Mouse (Mus musculus) midbrain, embryonic 15.5 days (tissue): ENCODE data around the gene Faf1. TPM values are rescaled to one million over a fixed set of nuclear protein-coding genes. Genes with fewer than 3 reads are reported as not detected.

Experiments used
- ATAC-seq: fragments of 200-750 bp; cut with Nextera tagmentation; replicated peaks from 2 replicates; pipeline ENCODE4 v1.8.0; 2017; ENCODE audit warnings: moderate TSS enrichment
- H3K27ac ChIP-seq: fragments of 300-500 bp; sonication (generic); 2 replicates; pipeline ENCODE4 v1.5.1; 2015; ENCODE audit warnings: mild to moderate bottlenecking, inconsistent platforms
- H3K27me3 ChIP-seq: fragments of 300-500 bp; sonication (generic); replicated peaks from 2 replicates; pipeline ENCODE4 v1.6.1; 2015; ENCODE audit warnings: inconsistent platforms
- H3K36me3 ChIP-seq: fragments of 300-500 bp; sonication (generic); replicated peaks from 2 replicates; pipeline ENCODE4 v1.6.1; 2015; ENCODE audit warnings: inconsistent platforms
- H3K4me1 ChIP-seq: fragments of 300-500 bp; sonication (generic); 2 replicates; pipeline ENCODE4 v1.6.1; 2015; ENCODE audit warnings: inconsistent platforms
- H3K4me2 ChIP-seq: fragments of 300-500 bp; sonication (generic); 2 replicates; pipeline ENCODE4 v1.6.1; 2015; ENCODE audit warnings: inconsistent platforms, mild to moderate bottlenecking, moderate library complexity
- H3K4me3 ChIP-seq: fragments of 300-500 bp; sonication (generic); 2 replicates; pipeline ENCODE4 v1.5.1; 2015; ENCODE audit warnings: mild to moderate bottlenecking, inconsistent platforms
- H3K9ac ChIP-seq: fragments of 300-500 bp; sonication (generic); 2 replicates; pipeline ENCODE4 v1.6.1; 2015; ENCODE audit warnings: mild to moderate bottlenecking, inconsistent platforms
- H3K9me3 ChIP-seq: fragments of 300-500 bp; sonication (generic); 2 replicates; pipeline ENCODE4 v1.6.1; 2016; ENCODE audit warnings: inconsistent platforms
- WGBS: fragments of 180-500 bp; shearing (Covaris S2); methylation state at CpG from one replicate; pipeline ENCODE4 v1.1.7; 2015; ENCODE audit warnings: mixed read lengths; 5-methylcytosine and 5-hydroxymethylcytosine counted together
- polyA plus RNA-seq: library from polyadenylated mRNA; unstranded; fragments of >200 nt; fragmentation: Nextera tagmentation; extraction: Ambion mirVana; gene quantifications from 2 replicates; pipeline ENCODE4 v1.2.1, GENCODE M21; 2015

The Faf1 gene
- polyA plus RNA-seq, 1 experiment from 2014 or later, result 31.5 TPM

DNA sequence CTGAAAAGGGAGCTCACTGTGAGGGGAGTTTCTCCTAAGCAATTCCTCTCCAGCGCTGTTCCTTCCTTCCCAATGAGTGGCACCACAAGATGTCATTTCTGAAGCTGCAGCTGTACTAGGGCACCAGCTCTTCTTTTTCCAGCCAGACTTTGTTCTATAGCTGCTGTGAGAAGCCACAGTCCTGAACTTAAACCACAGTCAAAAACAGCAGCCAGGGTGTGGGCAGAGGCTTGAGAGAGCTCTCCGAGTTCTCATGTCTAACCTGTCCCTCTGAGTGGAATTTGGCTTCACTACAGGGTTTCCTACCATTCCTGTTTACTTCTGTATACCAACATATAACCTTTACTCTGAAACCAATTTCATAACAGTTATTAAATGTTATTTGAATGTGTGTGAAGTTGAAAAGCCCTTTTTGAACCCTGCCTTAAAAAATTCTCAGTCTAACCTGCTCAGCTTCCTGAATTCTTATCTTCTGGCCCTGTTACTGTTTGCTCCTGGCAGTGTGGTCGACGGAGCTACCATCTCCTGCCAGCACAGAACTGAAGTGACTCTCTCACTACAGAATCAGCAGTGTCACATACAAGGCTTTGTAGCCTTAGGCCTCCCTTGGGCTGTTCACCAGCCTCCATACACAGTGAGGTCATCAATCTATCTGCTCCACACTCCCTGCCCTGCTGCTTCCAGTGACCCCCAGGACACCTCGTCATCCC lies 287.3 kb downstream of the Faf1 start:
- 88% methylated on average over 5 of the region's 5 CpGs for WGBS
- ATAC-seq, result no peak
- Histone ChIP-seq H3K4me1 (no peaks in the 10 kb centered on the region), H3K36me3 (no peaks in the 10 kb centered on the region), H3K27ac (no peak overlapping the region), H3K4me3 (no peak overlapping the region), H3K27me3 (no peaks in the 10 kb centered on the region), H3K4me2 (no peak overlapping the region), H3K9ac (no peak overlapping the region), H3K9me3 (no peaks in the 10 kb centered on the region)

DNA sequence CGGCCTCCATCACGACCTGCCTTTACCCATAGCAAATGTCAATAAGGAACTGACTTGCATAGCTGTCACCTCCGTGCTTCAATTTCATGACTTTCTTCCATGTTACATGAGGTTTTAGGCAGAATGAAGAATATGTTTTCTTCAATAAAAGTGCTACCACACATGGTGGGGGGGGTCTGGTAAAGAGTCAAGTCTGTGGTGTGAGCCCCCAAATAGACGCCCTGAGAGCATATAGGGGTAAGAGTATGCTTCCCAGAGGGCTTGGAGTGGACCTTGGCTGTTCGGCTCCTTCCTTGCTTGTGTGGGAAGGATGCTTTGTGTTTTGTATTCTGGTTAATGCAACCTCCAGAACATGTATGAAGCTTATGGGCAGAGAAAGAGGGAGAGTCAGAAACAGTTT lies 293.2 kb downstream of the Faf1 start:
- ATAC-seq, result no peak
- peaks cover 2% of the 10 kb centered on the region; the same call in 1 of the 2 replicates for H3K4me1 ChIP-seq
- H3K27me3 ChIP-seq, result peaks cover 40% of the 10 kb centered on the region
- WGBS, result 85% methylated on average over 5 of the region's 5 CpGs
- no peaks in the 10 kb centered on the region for H3K36me3 ChIP-seq
- H3K27ac ChIP-seq, result no peak overlapping the region
- no peak overlapping the region for H3K9ac ChIP-seq
- H3K4me2 ChIP-seq, result no peak overlapping the region
- no peaks in the 10 kb centered on the region for H3K9me3 ChIP-seq
- H3K4me3 ChIP-seq, result no peak overlapping the region

DNA sequence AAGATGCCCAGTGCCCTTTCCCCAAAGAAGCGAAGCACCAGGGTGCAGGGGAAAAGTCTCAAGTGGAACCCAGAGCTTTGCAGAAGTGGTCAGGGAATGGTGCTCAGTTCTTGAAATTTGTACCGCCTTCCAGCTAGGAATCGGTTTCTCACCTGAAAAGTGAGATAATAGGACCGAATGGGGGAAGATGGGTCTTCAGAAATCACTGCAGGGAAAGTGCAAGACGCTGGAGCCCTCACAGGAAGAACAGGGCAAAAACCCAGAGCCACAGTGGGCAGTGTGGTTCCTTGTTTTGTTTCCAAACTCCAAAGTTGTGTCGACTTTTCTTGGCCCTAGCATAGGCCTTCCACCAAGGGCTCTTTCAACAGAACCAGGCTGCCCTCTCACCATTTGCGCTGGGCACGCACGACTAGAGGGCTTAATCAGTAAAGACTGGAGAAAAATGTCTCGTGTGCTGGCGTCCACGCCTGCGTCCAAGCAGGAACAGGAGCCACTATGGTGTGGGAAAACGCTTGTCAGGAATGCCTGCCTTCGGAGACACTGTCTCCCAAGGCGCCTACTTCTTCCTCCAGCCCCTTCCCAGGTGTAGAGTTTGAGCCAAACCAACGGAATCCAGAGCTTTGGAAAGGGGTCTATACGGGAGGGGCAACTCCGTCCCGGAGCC lies 297.7 kb downstream of the Faf1 start:
- H3K4me2 ChIP-seq, result no peak overlapping the region; the same call in 1 of the 2 replicates

DNA sequence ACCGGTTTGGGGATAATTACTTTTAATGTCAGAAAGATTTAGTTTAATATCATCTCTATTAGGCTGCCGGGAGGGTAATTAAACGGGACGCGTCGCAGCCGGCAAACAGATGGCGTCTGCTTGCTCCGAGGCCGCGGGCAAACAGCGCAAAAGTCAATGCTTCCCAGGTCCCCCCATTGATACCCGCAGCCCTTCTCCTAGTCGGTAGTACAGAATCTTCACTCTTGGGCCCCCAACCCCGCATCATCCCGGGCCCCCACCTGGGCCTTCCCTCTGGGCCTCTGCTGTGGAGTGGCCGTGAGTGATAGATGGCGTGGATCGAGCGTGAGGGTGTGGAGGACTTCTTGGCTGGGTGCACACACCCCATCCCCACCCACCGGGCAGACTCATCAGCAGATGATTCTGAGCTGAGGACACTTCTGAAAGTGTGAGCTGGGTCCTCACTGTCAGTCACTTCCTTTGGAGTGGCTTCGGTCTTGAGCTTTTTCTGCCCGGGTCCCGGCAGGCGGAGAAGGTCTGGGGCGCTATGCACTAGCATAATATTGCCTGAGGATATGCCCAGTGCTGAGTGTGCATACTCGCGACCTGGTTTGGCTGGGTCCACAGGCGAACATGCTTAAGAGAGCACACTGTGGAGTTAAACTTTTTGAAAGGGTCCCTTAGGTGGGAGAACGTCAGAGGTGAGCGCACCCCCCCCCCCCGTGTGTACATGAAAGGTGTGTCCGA lies 298.4 kb downstream of the Faf1 start:
- H3K4me2 ChIP-seq, result peak overlapping the region; percentile 18
- H3K27me3 ChIP-seq, result peaks cover 90% of the 10 kb centered on the region
- no peak overlapping the region for H3K27ac ChIP-seq
- H3K4me1 ChIP-seq, result peaks cover 23% of the 10 kb centered on the region
- no peak overlapping the region for H3K9ac ChIP-seq
- WGBS, result 2% methylated on average over 33 of the region's 33 CpGs
- no peak overlapping the region for H3K4me3 ChIP-seq
- ATAC-seq, result 0 out of 2 replicates have a peak, but pooled peaks have one; percentile 13
- no peaks in the 10 kb centered on the region for H3K36me3 ChIP-seq
- no peaks in the 10 kb centered on the region for H3K9me3 ChIP-seq

More for the DNA sequence above, 297.7 kb downstream of the Faf1 start:
- no peak for ATAC-seq
- Histone ChIP-seq H3K4me3 (no peak overlapping the region), H3K27ac (no peak overlapping the region), H3K9me3 (no peaks in the 10 kb centered on the region), H3K36me3 (no peaks in the 10 kb centered on the region), H3K4me1 (peaks cover 20% of the 10 kb centered on the region), H3K9ac (no peak overlapping the region), H3K27me3 (peaks cover 85% of the 10 kb centered on the region)
- 4% methylated on average over 20 of the region's 20 CpGs for WGBS

DNA sequence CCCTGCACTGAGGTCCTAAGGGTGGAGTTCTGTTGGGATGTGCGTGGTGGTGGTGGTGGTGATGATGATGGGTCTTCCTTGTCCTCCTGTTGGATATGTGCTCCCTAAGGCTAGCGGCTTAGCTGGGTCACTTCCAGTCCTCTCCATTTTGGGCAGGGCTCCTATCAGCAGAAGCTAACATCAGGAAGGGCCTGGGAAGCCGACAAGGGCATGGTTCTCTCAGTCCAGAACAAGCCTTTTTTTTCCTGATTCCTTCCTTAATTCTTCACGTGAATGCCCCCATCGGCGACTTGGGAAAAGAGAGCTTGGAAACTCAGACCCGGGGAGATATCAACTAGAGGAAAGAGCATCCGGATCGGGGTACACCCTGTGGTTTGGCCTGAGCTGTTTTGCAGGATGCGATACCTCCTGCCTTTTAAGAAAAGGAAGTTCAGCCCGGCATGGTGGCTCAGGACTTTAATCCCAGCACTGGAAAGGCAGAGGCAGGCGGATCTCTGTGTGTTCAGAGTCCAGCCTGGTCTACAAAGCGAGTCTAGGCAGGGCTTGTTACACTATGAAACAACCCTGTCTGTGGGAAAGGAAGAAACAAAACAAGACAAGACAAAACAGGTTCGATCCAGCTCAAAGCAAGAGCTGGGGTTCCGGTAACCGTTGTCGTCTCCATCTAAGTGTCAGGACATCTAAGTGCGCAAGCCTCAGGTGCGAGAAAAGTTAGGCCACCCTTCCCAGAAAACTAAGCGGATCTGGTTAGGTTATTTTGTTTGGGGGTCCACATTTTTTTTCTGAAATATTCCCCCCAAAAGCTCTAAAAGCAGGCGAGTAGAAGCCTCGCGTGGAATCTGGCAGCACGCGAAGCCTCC lies 299.2 kb downstream of the Faf1 start:
- H3K4me3 ChIP-seq, result no peak overlapping the region
- H3K4me2 ChIP-seq, result no peak overlapping the region
- H3K27me3 ChIP-seq, result peaks cover 95% of the 10 kb centered on the region
- 7% methylated on average over 25 of the region's 25 CpGs for WGBS
- peaks cover 27% of the 10 kb centered on the region for H3K4me1 ChIP-seq
- no peaks in the 10 kb centered on the region for H3K9me3 ChIP-seq
- H3K9ac ChIP-seq, result no peak overlapping the region
- H3K27ac ChIP-seq, result no peak overlapping the region
- no peaks in the 10 kb centered on the region for H3K36me3 ChIP-seq
- no peak for ATAC-seq

DNA sequence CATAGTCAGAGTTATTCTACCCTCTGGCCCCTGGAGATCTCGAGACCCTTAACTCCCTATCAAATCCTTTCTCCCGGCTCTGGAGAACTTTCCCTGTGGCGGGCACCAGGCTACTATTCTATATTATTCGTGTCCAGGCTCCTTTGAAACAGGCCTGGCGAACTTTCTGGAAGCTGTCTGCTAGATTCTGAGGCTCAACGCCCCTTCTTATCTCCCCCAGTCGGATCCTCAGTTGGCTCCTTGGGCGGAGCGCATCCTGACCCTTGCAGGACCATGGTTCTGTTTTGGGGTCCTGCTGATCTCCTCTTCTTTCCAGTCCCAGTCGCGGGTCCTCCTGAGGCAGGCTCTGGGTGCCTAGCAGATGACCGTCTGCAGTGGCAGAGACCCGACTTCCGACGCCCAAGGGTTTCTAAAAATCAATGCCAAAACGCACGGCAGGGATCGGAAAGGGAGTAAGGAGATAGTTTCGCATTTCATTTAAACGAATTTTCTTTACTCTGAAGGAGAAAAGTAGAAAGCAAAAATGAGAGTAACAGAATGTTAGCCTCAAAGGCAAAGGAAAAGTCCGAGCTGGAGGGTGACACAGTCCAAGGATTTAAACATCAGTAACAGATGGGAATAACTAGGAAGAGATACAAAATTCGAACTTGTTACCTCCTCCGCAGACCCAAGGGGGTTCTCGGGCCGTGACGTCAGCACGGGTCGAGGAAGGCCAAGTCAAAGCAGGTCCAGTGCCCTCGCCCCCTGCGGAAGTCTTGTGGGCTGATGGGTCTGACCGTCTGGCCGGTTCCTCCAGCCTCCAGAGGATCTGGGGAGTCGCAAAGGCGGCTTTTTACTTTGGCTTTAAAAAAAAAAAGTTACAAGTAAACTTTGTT lies 300.1 kb downstream of the Faf1 start:
- WGBS, result 2% methylated on average over 34 of the region's 34 CpGs
- no peak for ATAC-seq
- no peak overlapping the region for H3K9ac ChIP-seq
- peaks cover 94% of the 10 kb centered on the region for H3K27me3 ChIP-seq
- H3K36me3 ChIP-seq, result no peaks in the 10 kb centered on the region
- H3K9me3 ChIP-seq, result no peaks in the 10 kb centered on the region
- no peak overlapping the region for H3K27ac ChIP-seq
- peak overlapping the region; percentile 36; the same call in 1 of the 2 replicates for H3K4me3 ChIP-seq
- no peak overlapping the region for H3K4me2 ChIP-seq
- H3K4me1 ChIP-seq, result peaks cover 28% of the 10 kb centered on the region

DNA sequence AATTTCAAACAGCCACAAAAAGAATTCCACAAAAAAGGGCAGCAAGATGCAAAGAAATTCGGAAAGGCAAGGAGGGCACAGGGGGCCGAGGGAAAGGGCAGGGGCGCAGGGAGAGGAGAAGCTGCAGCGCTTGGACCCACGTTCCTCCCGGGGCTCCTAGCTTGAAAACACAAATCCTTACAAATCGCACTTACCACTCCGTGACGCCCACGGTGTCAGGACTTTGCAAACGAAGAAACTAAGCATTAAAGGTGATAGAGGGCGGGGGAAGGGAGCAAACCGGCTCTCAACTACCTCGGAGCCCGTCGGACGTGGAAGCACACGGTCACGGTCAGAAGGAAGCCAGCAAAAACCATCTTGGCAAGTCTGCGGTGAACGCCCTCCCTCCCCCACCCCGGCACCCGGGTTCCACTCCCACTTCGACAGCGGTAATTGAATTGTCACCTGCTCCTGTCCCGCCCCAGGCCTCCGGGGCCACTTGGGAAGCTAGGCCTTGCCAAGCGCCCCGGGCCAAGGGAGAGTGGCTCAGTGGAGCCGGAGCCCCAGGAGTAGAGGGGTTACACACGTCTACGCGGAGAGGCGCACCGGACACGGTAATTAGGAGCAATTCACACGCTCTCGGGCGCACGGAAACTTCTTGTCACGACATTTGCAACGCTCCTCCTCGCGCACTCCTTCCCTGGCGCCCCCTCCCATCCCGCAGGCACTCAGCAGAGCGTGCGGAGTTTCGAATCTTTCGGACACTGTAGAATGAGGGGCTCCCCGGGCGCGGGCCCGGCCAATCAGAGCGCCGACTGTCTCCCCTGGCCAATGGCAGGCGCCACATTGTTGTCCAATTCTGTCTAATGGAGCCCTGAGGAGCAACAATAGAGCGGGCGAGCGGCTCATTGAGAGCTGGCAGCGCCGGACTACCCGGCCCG lies 301.0 kb downstream of the Faf1 start, which contains the start of gene Dmrta2:
Gene Dmrta2 (plus strand): TSS at position 906 of the 920 bp plus-strand sequence.
- no peaks in the 10 kb centered on the region for H3K36me3 ChIP-seq
- peak within 1 kb of the TSS; percentile 51 for H3K4me2 ChIP-seq
- WGBS, result under 1% methylated on average over 64 of the region's 64 CpGs

DNA sequence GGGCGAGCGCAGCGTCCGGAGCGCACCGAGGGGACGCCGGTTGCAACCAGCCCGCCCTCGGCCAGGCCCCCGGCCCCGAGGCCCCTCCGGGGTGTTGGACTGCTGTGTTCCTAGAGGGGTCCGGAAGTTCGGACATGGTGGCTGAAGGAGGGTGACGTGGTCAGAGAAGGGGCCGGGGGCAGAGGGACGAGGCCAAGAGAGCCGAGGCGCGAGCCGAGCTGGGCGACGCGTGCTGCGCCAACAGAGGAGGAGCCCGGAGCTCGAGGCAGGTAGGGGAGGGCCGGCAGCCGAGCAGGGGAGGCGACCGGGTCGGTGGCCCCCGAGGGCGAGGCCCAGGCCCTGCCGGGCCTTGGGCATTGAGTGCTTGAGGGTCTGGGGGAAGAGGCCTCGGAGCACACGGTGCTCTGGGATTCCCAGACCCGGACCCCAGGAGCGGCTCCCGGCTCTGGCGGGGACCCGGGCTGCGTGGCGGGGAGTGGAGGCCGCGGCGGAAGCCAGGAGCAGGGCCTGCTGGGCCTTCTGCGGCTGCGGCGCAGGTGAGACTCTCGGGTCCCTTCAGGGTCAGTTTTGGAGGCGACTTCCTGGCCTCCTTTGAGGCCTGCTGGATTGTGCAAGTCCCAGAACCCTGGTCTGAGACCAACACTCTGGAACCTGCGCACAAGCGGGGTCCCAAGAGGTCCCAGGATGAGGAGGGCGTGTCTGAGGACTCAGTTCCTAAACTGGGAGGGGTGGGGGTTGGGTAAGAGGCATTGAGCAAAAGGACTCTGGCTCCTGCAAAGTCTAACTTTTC lies 301.9 kb downstream of the Faf1 start:
- H3K9me3 ChIP-seq, result no peaks in the 10 kb centered on the region
- peak overlapping the region; percentile 51 for H3K4me2 ChIP-seq
- H3K9ac ChIP-seq, result 0 out of 2 replicates have a peak overlapping the region, but pooled peaks have one; percentile 15
- no peaks in the 10 kb centered on the region for H3K36me3 ChIP-seq
- ATAC-seq, result peak; percentile 3; the same call in 1 of the 2 replicates
- peaks cover 38% of the 10 kb centered on the region for H3K4me1 ChIP-seq
- WGBS, result 0% methylated on average over 54 of the region's 56 CpGs
- H3K27ac ChIP-seq, result peak overlapping the region; percentile 49; the same call in 1 of the 2 replicates
- H3K4me3 ChIP-seq, result peak overlapping the region; percentile 36
- peaks cover 86% of the 10 kb centered on the region for H3K27me3 ChIP-seq

More for the DNA sequence above, 301.0 kb downstream of the Faf1 start, which contains the start of gene Dmrta2:
- Histone ChIP-seq H3K9me3 (no peaks in the 10 kb centered on the region), H3K27ac (peak within 1 kb of the TSS; percentile 49; the same call in 1 of the 2 replicates), H3K4me3 (peak within 1 kb of the TSS; percentile 36), H3K27me3 (peaks cover 92% of the 10 kb centered on the region), H3K9ac (0 out of 2 replicates have a peak within 1 kb of the TSS, but pooled peaks have one; percentile 15), H3K4me1 (peaks cover 36% of the 10 kb centered on the region)
- ATAC-seq, result peak; percentile 82

DNA sequence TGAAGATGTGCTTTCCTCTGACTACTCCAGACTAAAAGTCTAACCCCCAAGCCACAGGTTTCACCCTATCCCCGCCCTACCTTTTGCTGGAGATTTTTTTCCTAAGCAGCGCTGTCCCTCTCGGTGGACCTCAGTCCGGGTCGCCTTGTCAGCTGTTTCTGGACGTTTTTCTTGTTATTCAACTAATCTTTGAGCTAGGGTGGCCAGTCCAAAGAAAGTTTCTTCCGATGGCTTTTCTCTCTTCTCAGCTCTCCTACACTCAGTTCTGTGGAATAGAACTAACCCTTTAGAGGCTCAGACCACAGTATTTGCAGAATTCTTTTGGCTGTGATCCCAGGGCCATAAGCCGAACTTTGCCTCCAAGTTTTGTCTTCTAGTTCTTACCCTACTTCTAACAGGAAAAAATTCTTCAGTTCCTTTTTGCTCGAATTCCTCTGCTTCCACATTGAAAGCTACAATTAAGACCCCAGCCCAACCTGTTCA lies 302.5 kb downstream of the Faf1 start:
- peak overlapping the region; percentile 36 for H3K4me3 ChIP-seq
- H3K27me3 ChIP-seq, result peaks cover 83% of the 10 kb centered on the region
- no peak overlapping the region for H3K9ac ChIP-seq
- H3K36me3 ChIP-seq, result no peaks in the 10 kb centered on the region
- 4% methylated on average over 9 of the region's 9 CpGs for WGBS
- H3K4me2 ChIP-seq, result no peak overlapping the region
- H3K9me3 ChIP-seq, result no peaks in the 10 kb centered on the region
- H3K4me1 ChIP-seq, result peaks cover 44% of the 10 kb centered on the region
- no peak overlapping the region for H3K27ac ChIP-seq
- no peak for ATAC-seq
